ENCODE assay signal across 19 mouse cellular contexts in genomic region chr11:24183501-24183900, GRCm38 (mm10).
"Had no signal": no experiment of that assay in that cellular context is flagged by ENCODE, and none has a peak within 500 bp of the region (broad histone marks: within the 10 kb centered on the region; RNA-seq: fewer than 3 reads in every experiment).

No protein-coding gene starts in this region.

- H3K4me2 ChIP-seq: lung, embryonic 14.5 days; midbrain, embryonic 12.5 days; neural tube, embryonic 13.5 days; neural tube, embryonic 15.5 days had no signal

- H3K4me1 ChIP-seq: neural tube, embryonic 13.5 days; neural tube, embryonic 15.5 days had no signal

- H3K4me3 ChIP-seq: midbrain, embryonic 10.5 days; midbrain, embryonic 12.5 days; myocyte; neural tube, embryonic 13.5 days; neural tube, embryonic 15.5 days had no signal

- H3K27ac ChIP-seq: midbrain, embryonic 10.5 days; midbrain, embryonic 12.5 days; neural tube, embryonic 13.5 days; neural tube, embryonic 15.5 days had no signal

- H3K36me3 ChIP-seq: midbrain, embryonic 10.5 days; midbrain, embryonic 12.5 days; neural tube, embryonic 13.5 days; neural tube, embryonic 15.5 days had no signal

- H3K9ac ChIP-seq: lung, embryonic 14.5 days; midbrain, embryonic 12.5 days; neural tube, embryonic 13.5 days; neural tube, embryonic 15.5 days had no signal

- H3K27me3 ChIP-seq: midbrain, embryonic 12.5 days; neural tube, embryonic 13.5 days; neural tube, embryonic 15.5 days had no signal

- ATAC-seq: midbrain, embryonic 16.5 days had no signal

- DNase-seq: lung, adult 18-20 months; lung, embryonic 14.5 days; lung, postnatal 10 days; lung, postnatal 4 days; midbrain, embryonic 14.5 days; retina, postnatal 1 day; right cerebral cortex, adult 18-20 months; right cerebral cortex, postnatal 25 days; right cerebral cortex, postnatal 4 days; spleen, adult 18-20 months; thymus, adult 18-20 months; thymus, postnatal 14 days; thymus, postnatal 36 days had no signal

- H3K9me3 ChIP-seq: midbrain, embryonic 10.5 days; midbrain, embryonic 12.5 days; neural tube, embryonic 13.5 days; neural tube, embryonic 15.5 days had no signal
